Mouse (Mus musculus): ENCODE measurements around the gene Serpina3f.

Serpina3f gene

DNA sequence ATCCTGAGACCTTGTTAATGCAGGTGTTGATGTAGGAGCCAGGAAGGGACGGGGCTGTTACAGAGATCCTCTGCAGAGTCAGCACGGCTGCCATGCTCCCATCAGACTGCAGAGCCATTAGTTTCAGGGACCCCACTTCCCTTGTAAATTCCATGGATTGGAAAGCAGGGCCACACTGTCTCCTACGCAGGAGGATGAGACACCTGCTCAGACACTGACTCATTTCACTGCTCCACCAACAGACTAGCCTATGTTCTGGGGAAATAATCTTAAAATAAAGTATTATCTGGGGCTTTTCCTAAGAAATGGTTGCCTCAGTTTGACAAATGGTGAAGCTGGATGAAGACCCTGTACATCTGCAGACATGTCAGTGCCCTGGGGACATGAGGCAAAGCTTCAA, 33.9 kb downstream of the Serpina3f start:
- no peak for DNase-seq (ENCODE audit: low read depth, low spot score)

DNA sequence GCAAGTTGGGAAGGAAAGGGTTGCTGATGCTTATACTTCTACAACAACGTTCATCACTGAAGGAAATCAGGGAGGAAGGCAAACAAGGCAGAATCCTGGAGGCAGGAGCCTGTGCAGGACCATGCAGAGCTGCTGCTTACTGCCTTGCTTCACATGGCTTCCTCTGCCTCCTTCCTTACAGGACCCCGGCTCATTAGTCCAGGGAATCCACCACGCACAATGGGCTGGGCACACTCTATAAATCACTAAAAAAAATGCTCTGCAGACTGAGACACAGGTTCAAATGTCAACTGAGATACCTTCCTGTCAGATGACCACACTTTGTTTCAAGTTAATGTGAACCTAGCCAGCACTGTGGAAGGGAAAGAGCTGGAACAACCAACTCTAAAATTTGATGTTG, 46.7 kb downstream of the Serpina3f start:
- no peak for DNase-seq (ENCODE audit: low read depth, low spot score)

DNA sequence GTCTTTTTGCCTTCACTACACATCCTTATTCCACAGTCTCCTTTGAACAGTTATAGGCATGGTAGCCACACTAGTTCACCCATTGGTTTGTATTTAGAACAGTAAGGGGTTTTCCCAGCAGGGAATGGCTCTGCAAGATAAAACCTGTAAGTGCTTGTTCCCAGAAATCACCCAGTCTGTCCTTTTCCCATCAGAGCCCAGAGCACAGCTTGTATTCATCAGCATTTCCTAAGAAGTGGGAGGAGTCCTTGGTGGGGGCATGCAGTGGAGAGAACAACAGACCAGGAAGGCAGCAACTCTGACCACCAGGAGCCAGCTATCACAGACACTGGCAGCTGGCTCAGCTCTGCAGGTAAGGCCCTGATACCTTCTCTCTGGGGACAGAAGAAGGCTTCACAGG, 48.5 kb downstream of the Serpina3f start, which contains the start of gene Serpina3i:
Gene Serpina3i (plus strand): TSS at position 260 of the 400 bp plus-strand sequence.
- peak; percentile 16 for DNase-seq (ENCODE audit: low read depth, low spot score)

DNA sequence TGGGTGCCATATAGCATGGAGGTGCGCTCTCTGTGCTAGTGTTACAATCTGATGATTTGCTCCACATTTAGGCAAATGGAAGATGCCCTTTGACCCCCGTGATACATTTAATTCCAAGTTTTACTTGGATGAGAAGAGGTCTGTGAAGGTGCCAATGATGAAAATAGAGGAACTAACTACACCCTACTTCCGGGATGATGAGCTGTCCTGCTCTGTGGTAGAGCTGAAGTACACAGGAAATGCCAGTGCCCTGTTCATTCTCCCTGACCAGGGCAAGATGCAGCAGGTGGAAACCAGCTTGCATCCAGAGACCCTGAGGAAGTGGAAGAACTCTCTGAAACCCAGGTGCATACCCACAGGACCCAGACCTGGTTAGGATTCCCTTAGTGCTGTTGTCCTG, 52.0 kb downstream of the Serpina3f start:
- DNase-seq (ENCODE audit: low read depth, low spot score), result no peak
